Mouse (Mus musculus): ENCODE measurements around the gene Tefm.
"Not testable (repeated sequence)": the region's sequence is repeated elsewhere in the genome, so short reads cannot be mapped to it uniquely, and the experiment has no call there.

The Tefm gene

GRCm38 (mm10) chr11:80141825-80142521 lies at the start of gene Tefm:
Gene Tefm (minus strand): TSS chr11:80142175.
- CTCF ChIA-PET, result no interaction called here

GRCm38 (mm10) chr11:80190280-80190679 lies 48.3 kb upstream of the Tefm start:
- CTCF ChIA-PET, result no interaction called here

DNA sequence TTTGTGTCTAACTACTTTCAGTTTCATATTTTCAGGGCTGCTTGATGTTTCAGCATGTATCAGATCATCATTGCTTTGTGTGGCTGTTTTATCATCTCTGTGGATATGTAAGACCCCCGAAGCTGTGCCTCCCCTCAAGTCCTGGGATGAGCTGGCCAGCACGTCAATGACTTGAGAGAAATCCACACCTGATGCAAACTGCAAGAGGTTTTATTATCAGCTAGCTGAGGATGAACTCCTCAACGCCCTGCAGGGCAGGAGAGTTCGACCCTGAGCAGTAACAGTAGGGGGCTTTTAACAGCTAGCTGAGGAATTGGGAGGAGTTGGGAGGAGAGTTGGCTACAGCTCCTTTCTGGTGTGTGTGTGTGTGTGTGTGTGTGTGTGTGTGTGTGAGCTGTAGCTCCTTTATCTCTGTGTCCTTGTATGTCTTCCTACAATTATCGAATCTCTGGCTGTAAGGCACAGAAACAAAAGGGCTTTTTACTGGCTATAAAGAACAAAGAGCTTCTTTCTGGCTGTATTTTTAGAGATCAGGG lies 43.5 kb upstream of the Tefm start:
- CTCF ChIA-PET, result not testable (repeated sequence)

GRCm38 (mm10) chr11:80184531-80185071 lies 42.6 kb upstream of the Tefm start:
- CTCF ChIA-PET, result no interaction called here

GRCm38 (mm10) chr11:80183705-80184255 lies 41.8 kb upstream of the Tefm start, which contains the start of gene Rnf135:
Gene Rnf135 (plus strand): TSS chr11:80183851.
- CTCF ChIA-PET, result interaction anchor here (0.6 kb wide), 1 partner anchor 9 kb away, joined by 3 read pairs; no protein-coding TSS in a partner anchor

DNA sequence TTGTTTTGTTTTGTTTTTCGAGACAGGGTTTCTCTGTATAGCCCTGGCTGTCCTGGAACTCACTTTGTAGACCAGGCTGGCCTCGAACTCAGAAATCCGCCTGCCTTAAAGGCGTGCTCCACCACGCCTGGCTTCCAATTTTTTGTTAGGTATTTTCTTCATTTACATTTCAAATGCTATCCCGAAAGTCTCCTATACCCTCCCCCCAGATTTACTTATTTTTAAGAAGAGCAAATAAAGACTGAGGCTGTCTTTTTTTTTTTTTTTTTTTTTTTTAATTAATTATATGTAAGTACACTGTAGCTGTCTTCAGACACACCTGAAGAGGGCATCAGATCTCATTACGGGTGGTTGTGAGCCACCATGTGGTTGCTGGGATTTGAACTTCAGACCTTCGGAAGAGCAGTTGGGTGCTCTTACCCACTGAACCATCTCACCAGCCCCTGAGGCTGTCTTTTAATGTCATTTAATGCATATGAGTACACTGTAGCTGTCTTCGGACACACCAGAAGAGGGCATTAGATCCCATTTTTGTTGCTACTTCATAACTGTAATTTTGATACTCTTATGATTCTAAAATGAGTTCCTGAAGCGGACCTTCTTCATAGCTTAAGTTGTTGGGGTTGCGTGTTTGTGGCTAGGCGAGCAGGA lies 41.2 kb upstream of the Tefm start:
- CTCF ChIA-PET, result interaction anchor here (0.6 kb wide), 1 partner anchor 8 kb away, joined by 3 read pairs; no protein-coding TSS in a partner anchor

- CTCF ChIA-PET, result interaction anchor here (0.6 kb wide), 1 partner anchor 469 kb away, joined by 3 read pairs; no protein-coding TSS in a partner anchor
Observed at GRCm38 (mm10) chr11:80181021-80181749, 39.2 kb upstream of the Tefm start.

DNA sequence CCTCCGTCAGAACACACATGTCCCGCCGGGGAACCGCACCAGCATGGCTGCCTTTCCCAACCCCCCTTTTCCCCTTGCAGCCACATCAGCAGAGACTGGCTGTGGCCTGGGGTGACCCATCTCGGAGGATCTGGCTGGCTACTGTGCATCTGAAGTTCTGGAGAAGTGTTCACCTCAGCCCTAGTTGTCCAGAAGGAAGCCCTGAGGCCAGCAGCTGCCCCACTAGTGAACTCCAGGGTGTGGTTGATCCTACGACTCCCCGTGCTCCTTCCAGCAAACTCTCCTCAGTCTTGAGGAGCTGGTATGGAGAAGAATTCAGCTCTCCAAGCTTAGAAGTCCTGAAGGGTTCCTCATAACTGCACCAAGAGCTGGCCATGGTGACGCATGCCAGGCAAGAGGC lies 36.3 kb upstream of the Tefm start:
- CTCF ChIA-PET, result no interaction called here

- CTCF ChIA-PET, result no interaction called here
Observed at GRCm38 (mm10) chr11:80176911-80177895, 35.2 kb upstream of the Tefm start.

GRCm38 (mm10) chr11:80173963-80174670 lies 32.1 kb upstream of the Tefm start:
- CTCF ChIA-PET, result interaction anchor here (0.7 kb wide), 1 partner anchor 665 kb away, joined by 3 read pairs; no protein-coding TSS in a partner anchor

GRCm38 (mm10) chr11:80171884-80172283 lies 29.9 kb upstream of the Tefm start:
- CTCF ChIA-PET, result no interaction called here

- CTCF ChIA-PET, result interaction anchor here (0.5 to 0.7 kb wide), 2 partner anchors 149 to 322 kb away, joined by 6 to 21 read pairs; no protein-coding TSS in a partner anchor
Observed at GRCm38 (mm10) chr11:80170351-80170750, 28.4 kb upstream of the Tefm start.

GRCm38 (mm10) chr11:80169629-80170028 lies 27.7 kb upstream of the Tefm start:
- CTCF ChIA-PET, result interaction anchor here (0.5 kb wide), 1 partner anchor 150 kb away, joined by 6 read pairs; no protein-coding TSS in a partner anchor

DNA sequence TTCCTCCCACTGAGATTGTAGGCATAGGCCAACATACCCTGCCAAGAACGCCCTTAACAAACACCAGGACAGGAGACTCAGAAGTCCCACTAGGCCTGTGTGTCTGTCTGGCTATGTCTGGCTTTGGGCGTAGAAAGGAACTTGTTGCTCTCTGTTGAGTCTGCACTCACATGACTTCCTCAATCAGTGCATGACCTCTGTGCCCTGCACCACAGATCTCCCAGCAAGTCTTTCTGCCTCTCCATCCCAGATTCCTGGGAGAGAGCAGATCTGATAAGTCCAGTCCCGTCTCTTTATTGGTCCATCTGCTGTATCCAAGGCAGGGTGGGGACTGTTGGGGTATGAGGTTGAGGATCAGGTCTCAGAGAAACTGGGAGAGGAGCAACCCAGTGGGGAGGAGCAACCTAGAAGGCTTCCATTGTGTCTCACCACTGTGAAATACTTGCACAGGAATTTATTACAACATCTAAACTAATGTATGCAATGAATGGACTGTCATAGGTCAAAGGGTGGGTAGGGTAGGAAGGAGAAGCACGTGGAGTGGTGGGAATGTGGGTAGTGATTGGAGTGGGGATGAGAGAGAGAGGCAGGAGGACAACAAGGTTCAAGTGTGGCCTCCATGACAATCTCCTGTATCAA lies 26.8 kb upstream of the Tefm start:
- CTCF ChIA-PET, result no interaction called here

DNA sequence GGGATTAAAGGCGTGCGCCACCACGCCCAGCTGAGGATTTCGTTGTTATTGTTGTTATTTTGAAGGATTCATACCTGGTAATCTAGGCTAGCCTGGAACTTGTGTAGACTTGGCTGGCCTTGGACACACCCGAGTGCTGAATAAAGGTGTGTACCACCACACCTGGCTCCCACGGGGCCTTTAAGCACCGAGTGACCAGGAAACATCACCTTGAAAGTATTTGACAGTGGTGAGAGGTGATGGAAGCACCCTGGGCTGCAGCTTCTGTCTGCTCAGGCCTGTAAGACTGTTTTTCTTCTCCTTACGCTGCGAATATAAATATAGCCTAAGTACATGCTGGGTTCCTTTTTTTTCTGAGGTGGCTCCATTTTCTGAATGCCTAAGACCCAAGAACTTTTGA lies 26.1 kb upstream of the Tefm start:
- CTCF ChIA-PET, result no interaction called here

DNA sequence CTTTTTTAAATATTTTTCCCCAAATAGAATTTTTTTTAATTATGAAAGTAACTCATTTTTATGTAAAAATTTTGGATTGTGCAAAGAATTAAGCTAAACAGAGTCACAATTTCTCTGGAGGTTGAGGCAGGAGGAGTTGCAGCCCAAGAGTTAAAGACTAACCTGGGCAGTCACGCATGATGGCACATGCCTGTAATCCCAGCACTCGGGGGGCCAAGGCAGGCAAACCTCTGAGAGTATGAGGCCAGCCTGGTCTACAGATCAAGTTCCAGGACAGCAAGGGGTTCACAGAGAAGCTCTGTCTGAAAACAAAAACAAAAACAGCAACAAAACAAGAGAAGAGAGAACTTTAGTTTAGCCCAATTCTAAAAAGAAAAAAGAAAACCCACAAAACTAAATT lies 22.2 kb upstream of the Tefm start:
- CTCF ChIA-PET, result no interaction called here

DNA sequence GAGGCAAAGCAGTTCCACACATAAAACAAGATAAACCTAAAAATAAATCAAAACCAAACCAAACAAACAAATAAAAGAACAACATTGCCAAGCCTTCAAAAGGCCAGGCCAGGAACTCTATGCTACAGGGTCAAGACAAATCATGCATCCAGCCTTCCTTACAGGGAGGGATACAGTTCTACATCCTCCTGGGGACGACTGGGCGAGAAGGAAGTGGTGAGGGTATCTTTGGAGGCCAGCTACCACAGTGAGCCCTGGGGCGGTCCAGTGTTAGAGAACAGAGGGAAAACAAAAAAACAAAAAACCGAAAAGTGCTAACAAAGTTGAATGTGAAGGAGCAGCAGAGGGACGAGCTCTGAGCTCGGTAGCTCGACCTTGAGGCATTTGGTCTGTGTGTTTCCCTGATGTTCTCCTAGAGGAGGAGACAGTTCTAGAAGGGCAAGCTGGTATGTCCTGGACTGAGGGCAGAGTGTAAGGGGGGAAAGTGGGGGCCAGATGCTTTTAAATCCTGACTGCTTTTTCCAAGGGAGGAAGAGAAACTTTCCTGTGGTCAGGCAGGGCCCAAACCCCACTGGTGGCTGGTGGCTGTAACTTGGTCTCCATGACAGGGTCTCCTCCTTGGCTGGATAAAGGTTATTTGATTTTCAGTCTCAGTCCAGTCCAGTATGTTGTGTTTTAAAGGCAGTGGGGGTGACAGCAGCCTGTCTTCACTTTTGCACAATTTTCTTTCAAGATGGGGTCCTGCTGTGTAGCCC lies 21.6 kb upstream of the Tefm start:
- CTCF ChIA-PET, result no interaction called here

GRCm38 (mm10) chr11:80161041-80161440 lies 19.1 kb upstream of the Tefm start:
- CTCF ChIA-PET, result no interaction called here
